Mouse (Mus musculus) 416B (cell line): Measurements from ENCODE around the gene Cmtm2b.
"Not testable (repeated sequence)": the region's sequence is repeated elsewhere in the genome, so short reads cannot be mapped to it uniquely, and the experiment has no call there.

ENCODE experiments used
- DNase-seq: peaks from one replicate; pipeline ENCODE4 v3.0.0; 2011; ENCODE audit warnings: low read depth

Gene Cmtm2b

GRCm38 (mm10) chr8:104321930-104322329 lies at the start of gene Cmtm2b:
TSS of gene Cmtm2b (plus strand) at chr8:104322230.
- not testable (repeated sequence) for DNase-seq

- not testable (repeated sequence) for DNase-seq
Measured at GRCm38 (mm10) chr8:104293081-104293480, 28.9 kb upstream of the Cmtm2b start, which contains the start of gene Cmtm2a. TSS of gene Cmtm2a (minus strand) at chr8:104293181.

- DNase-seq: no peak
Measured at GRCm38 (mm10) chr8:104294396-104294795, 27.6 kb upstream of the Cmtm2b start.

- not testable (repeated sequence) for DNase-seq
Measured at GRCm38 (mm10) chr8:104301577-104301976, 20.5 kb upstream of the Cmtm2b start.

- not testable (repeated sequence) for DNase-seq
Measured at GRCm38 (mm10) chr8:104302536-104302935, 19.5 kb upstream of the Cmtm2b start.

GRCm38 (mm10) chr8:104304962-104305361 lies 17.1 kb upstream of the Cmtm2b start:
- peak; percentile 59 for DNase-seq

GRCm38 (mm10) chr8:104308341-104308740 lies 13.7 kb upstream of the Cmtm2b start:
- not testable (repeated sequence) for DNase-seq

- DNase-seq: not testable (repeated sequence)
Measured at GRCm38 (mm10) chr8:104309441-104310155, 12.4 kb upstream of the Cmtm2b start, which contains the start of the genes Gm45711 and Cmtm1. TSS of gene Gm45711 (minus strand) at chr8:104310081. TSS of gene Cmtm1 (minus strand) at chr8:104310145.

- not testable (repeated sequence) for DNase-seq
Measured at GRCm38 (mm10) chr8:104312023-104312422, 10.0 kb upstream of the Cmtm2b start.

- DNase-seq: peak; percentile 32
Measured at GRCm38 (mm10) chr8:104313311-104313710, 8.7 kb upstream of the Cmtm2b start.

GRCm38 (mm10) chr8:104321267-104321666 lies 763 bp upstream of the Cmtm2b start, which contains the start of gene Gm11020:
TSS of gene Gm11020 (plus strand) at chr8:104321567.
- DNase-seq: not testable (repeated sequence)

- DNase-seq: peak; percentile 42
Measured at GRCm38 (mm10) chr8:104332665-104333631, 10.9 kb downstream of the Cmtm2b start.

- DNase-seq: peak; percentile 63
Measured at GRCm38 (mm10) chr8:104333786-104334185, 11.8 kb downstream of the Cmtm2b start.

GRCm38 (mm10) chr8:104334196-104334595 lies 12.2 kb downstream of the Cmtm2b start:
- DNase-seq: no peak

- DNase-seq: no peak
Measured at GRCm38 (mm10) chr8:104336806-104337205, 14.8 kb downstream of the Cmtm2b start.

- peak; percentile 21 for DNase-seq
Measured at GRCm38 (mm10) chr8:104337890-104338289, 15.9 kb downstream of the Cmtm2b start.

- DNase-seq: peak; percentile 56
Measured at GRCm38 (mm10) chr8:104339229-104339982, 17.4 kb downstream of the Cmtm2b start, which contains the start of gene Cmtm3. TSS of gene Cmtm3 (plus strand) at chr8:104339410.

GRCm38 (mm10) chr8:104339983-104340232 lies 17.9 kb downstream of the Cmtm2b start:
- DNase-seq: no peak

GRCm38 (mm10) chr8:104340233-104341105 lies 18.4 kb downstream of the Cmtm2b start:
- peak; percentile 91 for DNase-seq

GRCm38 (mm10) chr8:104341106-104341561 lies 19.1 kb downstream of the Cmtm2b start:
- DNase-seq: peak; percentile 92

- no peak for DNase-seq
Measured at GRCm38 (mm10) chr8:104341678-104342077, 19.6 kb downstream of the Cmtm2b start.
